Mouse (Mus musculus) kidney, adult 18-20 months (tissue): ENCODE results near the gene Nabp1.
A peak's percentile ranks its signal among the peaks of the same experiment; 100 is the strongest.
"Not testable (repeated sequence)": the region's sequence is repeated elsewhere in the genome, so short reads cannot be mapped to it uniquely, and the experiment has no call there.

Experiments used
- DNase-seq: peaks from one replicate; pipeline ENCODE4 v3.0.0; 2021

The Nabp1 gene

DNA sequence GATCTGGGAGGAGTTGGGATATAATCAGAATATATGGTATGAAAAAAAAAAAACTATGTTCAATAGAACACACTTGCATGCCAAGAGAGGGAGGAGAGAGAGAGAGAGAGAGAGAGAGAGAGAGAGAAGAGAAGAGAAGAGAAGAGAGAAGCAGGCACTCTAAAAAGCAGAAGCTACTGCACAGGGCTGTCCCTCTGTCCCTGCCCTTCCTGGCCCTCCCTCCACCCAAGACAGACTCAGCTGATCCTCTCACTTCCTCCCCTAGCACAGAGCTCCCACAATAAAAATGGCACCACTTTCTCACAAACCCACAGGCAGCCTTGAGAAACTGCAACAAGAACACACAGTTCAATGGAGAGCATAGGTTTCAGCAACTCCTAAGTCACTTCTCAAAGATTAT lies 2.2 kb upstream of the Nabp1 start:
- DNase-seq, result no peak

DNA sequence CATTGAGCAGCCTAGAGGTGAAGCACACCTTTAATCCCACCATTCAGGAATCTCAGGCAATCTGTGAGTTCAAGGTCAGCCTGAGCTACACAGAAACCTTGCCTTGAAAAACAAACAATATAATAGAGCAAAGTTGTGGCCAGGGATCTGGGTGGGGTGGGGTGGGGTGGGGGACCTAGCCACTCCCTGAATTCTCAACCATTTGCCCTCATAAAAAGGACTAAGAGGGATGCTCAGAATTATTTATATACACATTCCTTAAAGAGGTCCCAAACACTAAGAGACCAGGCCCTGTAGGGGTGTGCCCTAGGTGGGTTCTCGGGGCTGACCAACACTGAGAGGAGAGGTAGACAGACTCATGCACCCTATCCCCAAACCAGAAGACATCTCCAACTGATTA lies 1.5 kb upstream of the Nabp1 start:
- DNase-seq, result no peak

DNA sequence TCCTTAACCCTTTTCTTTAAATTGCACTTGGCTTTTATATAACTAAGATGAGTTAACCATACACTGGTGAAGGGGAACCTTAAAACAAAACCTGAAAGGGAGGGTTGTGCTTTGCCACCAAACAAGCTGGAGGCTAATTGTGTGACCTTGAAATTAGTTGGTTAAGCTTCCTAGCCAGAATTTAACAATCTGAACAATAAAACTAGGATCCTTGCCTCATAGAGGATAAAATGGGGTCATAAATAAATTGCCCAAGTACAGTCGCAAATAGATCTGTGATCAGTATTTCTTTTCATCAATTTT lies 753 bp upstream of the Nabp1 start:
- DNase-seq, result no peak

DNA sequence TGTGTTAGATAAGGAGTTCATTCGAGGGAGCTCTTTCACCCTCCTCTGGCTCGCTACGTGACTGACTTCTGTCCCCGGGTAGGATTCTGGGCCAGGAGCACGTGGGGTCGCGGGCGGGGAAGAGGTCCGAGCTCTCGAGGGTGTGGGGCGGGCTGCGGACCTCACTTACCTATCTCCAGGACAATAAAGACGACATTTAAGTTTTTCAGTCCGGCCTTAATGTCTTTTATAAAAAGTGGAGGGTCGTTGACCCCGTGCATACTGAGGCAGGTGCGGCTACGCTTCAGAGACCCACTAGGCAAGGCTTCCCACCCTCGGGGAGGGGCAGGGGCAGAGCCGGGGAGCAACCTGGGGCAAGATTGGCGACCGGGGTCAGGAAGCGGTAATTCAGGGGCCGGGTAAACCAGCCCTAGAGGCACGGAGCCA lies 556 bp downstream of the Nabp1 start:
- peak; percentile 61 for DNase-seq

DNA sequence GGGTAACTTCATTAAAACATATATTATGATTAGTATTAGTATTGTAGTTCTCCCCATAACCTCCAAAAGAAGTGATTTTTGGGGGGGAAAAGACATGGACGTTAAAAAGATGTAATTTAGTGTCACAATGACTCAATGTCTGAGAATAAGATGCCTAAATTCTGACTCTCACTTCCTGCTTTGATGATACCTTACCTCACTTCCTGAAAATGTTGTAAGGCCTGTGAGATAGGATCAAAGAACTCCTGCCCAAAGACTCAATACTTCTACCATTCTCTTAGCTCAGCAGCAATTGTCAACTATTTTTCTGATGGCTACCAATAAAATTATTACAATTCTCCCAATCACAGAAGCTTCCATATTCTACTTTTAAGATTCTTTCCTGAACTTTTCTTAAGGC lies 1.8 kb downstream of the Nabp1 start:
- no peak for DNase-seq

DNA sequence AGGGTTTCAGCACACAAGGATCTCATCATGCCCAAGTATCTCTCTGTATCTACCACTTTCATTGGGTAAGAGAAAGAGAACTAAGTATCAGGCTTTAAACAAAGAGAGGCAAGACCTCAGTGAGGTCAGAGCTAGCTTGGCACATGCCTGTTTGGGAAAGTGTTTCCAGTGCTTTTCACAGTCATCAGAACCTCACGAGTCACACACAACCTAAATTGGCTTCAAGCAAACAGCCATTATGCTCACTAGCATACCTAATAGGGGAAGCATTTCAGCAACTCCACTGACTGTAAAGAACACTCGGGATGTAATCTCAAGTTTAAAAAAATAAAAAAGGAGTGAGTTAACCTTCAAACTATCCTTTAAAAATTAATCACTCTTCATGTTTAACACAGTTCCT lies 10.1 kb downstream of the Nabp1 start:
- DNase-seq, result peak; percentile 22

DNA sequence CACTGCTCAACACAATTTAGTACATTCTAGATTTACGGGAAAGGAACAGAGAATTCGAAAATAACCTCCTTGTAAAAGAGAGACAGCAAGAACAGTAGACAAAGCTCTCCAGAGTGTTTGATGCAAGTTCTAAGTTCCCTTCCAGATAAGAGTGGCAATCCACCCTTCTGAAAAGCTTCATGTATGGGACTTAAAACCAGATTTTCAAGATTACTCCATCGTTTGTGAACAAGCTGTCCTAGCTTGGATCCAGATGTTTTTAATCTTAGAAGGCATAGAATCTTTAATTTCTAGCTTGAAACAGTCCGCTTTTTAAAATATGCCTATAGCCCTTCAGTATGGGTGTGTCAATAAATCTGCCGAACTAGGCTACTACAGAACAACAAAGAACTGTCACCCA lies 11.0 kb downstream of the Nabp1 start:
- no peak for DNase-seq

DNA sequence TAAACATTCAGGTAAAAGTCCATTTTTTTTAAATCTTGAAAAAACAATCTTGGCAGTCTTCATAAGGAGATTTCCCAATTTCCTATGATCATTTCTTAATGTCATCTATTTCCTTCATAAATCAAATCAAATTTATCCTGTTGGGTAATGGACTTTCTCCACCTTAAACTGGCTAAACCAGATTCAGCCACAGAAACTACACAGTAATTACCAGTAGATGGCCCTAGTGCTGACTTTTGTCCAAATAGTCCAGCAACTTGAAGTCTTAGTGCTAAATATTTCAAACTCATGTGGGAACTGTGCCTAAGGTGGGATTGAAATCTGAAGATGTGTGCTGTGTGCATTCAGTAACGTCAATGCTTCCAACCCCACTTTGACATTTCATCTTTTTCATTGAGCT lies 11.8 kb downstream of the Nabp1 start:
- DNase-seq, result no peak

DNA sequence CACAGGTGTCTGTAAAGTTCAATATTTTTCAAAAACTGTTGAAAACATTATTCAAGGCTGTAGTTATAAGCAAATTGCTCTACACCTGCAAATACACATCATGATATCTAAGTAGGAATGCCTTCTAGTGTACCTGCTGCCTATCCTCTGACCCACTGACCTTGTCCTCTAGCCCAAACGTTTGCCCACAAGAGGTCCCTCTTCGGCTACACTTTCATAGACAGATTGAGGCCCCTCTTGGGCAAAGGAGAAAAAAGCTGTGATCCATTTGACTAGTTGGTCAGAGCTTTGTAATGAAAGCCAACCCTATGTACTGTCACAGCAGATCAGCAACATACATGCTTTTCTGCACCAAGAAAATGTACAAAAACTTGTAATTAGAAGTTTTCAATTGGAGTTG lies 12.9 kb downstream of the Nabp1 start:
- peak; percentile 15 for DNase-seq

DNA sequence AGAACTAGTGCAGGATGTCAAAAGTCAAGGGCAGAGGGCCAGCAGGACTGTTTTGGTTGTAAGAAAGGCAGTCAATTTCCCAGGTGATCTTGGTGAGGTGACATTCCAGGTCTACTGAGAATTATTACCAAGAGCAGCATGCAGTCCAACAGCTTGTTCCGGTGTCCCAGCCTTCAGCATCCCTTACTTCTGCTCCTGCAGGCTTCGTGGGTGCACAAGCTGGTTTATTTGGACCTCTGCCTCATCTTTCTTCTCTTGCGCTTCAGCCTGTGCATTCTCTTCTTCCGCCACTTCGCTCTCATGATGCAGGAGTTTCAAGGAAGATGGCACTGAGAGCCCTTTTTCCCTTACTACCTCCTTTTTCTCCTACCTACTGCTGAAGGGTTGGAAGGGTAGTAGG lies 15.2 kb downstream of the Nabp1 start:
- DNase-seq, result no peak

DNA sequence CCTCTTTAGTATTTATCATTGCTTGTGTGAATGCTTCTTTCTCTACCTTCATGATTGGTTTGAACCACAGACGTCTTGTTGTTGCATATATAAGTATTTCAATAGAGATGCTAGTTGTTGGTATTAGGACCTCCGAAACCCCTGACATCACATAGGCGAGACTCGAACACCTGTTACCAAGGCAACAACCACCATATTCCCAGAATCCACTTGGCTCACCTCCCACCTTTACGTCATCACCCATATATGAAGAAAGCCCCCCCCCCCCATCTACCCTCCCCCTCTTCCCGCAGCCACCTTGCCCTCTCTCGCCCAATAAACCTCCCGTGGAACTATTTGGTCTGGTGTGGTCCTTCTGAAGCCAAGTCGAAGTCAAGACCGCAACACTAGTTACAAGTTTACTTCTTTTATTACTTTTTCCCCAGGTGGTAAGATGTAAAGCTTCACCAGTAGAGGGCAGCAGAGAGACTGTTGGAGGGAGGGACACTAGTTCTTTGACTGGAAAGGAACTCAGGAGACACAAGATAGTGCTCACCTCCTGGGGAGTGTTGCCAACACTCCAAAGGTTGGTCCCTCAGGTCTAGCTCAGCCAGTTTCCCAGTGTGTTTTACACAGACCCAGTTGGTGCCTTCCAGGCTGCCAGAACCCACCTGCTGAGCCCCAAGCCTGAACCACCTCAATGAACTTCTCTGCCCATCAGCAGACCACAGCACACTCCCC lies 19.3 kb downstream of the Nabp1 start:
- peak; percentile 27 for DNase-seq

DNA sequence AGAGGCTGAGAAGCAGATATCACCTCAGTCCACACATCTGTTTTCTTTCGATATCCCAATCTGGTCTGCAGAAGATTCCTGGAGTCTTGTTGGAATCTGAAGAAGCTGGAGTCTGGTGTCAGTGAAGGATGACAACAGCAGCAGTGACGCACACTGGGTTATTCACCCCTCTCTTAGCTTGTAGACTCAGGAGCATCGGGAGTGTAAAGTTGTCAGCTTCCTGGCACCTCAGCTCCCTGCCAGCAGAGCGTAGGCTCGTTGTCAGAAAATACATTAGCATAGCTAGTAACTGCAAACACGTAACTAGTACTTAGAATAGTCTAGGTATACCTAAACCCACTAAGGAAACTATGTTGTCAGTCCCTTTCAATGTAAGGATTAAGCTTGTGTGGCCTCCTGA lies 20.1 kb downstream of the Nabp1 start:
- no peak for DNase-seq

DNA sequence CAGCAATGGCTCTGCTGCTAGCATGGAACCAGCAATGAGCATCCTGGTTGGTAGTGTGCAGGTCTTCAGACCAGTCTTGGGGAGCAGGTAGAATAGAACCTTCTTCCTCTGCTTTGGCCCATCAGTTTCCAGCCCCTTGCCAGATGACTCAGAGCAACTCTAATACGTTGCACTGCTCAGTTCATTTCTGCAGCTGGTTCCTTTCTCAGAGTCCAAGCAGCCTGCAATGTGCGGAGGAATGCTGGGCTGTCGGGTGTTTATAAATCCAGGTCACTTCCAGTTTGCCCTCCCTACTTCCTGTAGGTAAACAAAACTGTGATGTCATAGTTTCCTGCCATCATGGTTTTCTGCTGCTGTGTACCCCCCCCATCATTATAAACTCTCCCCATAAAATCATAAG lies 21.0 kb downstream of the Nabp1 start:
- no peak for DNase-seq

DNA sequence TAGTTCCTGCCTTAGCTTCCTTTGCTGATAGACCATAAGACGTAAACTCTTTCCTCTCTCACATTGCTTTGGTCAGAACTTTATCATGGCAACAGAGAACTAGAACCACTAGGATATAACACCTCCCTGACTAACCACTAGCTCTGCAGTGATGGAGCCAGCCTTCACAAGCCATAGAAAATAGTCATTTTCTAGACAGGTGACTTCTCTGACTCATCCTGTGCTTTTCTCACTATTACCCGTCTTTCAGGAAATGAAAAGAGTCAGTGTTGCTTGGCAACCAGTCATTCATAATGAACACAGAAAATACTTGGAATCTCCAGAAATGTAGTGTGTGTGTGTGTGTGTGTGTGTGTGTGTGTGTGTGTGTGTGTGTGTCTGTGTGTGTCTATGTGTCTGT lies 29.4 kb downstream of the Nabp1 start:
- no peak for DNase-seq

DNA sequence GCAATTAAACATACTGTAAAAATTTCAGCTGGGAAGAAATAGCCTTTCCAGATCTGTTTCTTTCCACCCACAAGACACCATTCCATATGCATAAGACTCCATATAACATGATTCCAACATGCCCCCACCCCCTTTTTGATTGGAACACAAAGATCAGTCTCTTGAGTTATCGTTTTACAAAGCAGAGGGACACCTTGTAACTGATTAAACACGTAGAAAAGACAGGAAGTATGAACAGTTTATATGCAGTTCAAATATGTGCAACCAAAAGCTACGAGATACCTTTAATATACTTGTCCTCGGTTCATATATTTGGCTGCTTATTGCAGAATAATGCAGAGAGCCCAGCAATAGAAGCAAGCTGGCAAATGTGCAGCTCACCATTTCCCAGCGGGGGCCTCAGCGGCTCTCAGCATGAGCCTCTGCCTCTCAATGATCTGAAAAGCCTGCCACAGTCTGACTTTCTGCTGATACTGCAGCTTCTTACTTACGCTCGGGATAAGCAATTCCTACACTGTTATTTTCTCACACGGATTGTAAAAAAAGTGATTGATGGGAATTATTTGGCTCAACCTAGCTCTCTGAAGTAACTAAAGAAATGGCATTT lies 32.3 kb downstream of the Nabp1 start:
- DNase-seq, result peak; percentile 50

DNA sequence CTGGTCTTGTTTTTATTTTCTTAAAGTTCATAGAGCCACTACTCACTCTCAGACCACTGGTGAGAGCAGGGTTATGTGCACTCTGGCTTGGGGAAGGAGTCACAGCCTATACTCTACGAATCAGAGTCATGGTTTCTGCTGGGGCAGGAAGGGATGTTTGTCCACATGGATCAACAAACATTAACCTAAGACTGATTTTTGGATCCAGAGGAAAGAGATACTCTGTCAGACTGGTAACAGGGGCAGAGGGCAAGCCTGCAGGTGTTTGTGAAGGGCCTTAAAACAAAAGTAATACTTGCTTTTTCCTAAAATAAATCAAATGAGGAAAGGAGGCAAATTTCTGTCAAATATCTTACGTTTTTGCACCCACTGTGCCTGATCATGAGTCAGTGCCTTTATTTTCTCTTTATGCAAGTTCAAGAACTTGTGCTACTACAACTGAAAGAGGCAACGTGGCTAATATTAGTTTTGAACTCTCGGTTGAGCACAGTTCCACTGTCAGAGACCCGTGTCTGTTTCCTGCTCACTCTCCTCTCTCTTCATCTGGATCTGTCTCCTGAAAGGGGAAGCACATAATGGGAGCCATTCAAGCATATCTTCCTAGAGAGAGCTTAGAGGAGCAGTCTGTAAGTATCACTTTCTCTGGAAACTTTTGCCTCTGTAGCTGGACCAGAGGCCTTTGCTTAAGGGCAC lies 32.9 kb downstream of the Nabp1 start:
- peak; percentile 10 for DNase-seq

DNA sequence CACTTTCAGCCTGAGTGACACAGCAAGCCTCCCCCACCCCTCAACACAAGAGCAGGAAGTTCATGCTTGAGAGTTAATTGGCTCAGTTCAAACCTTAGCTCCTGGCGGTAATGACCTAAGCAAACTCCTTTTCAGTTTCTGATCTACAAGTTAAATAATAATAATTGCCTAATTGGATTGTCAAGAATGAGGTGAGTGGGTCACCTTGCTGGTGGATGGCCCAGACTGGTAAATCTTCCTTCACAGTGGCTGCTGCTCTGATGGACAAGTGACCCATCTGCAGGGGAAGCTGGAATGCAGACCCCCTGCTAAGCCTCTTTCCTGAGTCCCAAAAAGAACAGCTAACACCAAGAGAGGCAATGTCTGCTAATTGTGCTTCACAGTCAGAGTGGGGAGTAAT lies 48.5 kb downstream of the Nabp1 start:
- no peak for DNase-seq

DNA sequence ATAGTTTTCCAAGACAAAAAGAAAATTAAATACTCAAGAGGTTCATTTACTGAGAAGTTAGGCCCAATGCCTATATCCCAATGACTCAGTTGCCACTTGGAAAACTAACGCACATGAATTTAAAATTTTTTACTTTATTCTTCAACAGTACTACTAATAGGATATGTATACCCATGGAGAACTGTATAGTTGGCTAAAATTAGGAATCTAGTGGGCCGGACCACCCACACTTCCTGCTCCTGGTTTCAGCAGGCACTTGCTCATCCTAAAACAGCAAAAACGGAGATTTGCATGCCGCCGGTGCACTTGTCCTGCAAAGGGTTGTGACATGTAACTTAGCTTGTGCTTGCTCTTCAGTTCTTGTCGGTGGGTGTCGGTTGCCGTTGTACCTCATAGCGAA lies 51.9 kb downstream of the Nabp1 start:
- DNase-seq, result no peak

DNA sequence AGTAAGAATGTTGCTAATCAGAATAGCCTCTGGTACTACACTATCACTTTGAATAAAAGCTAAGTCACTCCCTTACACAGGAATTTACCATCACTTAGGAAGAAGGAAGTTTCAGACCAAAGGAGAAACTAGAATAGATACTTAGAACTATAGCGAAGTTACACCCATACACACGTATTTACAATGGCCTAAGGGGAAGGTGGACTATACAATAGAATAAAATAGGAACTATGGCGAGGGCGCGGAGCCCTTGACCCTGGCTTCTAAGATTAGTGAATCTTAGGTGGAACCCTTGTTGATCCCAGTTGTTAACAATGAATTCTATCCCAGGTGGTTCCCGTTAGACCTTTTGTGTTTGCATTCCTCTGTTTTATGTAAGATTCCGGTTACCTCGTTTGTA lies 57.2 kb downstream of the Nabp1 start:
- not testable (repeated sequence) for DNase-seq

DNA sequence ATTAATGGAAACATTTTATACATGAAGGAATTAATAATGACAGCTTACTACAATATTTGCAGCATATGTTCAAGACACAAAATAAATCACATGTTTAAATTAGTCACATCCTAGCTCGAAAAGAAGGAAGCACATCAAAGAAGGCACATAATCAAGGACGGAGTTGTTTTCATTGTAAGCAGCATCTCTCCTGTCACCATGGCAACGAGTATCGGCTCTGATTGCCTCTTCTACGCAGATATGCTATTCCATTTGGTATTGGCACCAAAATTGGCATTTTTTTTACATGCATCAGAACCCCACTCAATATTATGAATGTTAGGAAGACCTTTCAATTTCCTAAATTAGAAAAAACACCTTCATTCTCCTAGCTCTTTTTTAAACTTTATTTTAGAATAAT lies 59.5 kb downstream of the Nabp1 start:
- DNase-seq, result no peak
